Mouse (Mus musculus): ENCODE data around the gene Map3k13.
"Not testable (repeated sequence)": the region's sequence is repeated elsewhere in the genome, so short reads cannot be mapped to it uniquely, and the experiment has no call there.

Gene Map3k13

DNA sequence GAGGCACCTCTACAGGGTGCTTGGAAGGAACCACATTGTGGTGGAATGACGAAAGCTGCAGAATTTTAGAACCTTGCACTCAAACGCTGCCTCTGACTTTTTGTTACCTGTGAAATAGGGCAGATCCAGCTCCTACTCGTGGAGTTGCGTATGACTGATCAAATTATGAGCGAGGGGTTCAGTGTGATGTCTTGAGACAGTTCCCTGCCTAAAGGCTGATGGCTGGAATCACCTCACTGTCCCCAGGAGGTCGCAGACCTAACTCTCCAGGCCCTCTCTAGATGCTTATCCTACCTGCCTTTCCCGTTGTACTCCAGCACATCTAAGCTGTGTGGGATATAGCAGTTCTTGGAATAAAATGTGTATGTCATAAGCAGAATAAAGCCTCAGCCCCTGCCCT is 111.8 kb downstream of the Map3k13 start:
- in situ Hi-C loops (cut with MboI, MseI) = no loop called here

DNA sequence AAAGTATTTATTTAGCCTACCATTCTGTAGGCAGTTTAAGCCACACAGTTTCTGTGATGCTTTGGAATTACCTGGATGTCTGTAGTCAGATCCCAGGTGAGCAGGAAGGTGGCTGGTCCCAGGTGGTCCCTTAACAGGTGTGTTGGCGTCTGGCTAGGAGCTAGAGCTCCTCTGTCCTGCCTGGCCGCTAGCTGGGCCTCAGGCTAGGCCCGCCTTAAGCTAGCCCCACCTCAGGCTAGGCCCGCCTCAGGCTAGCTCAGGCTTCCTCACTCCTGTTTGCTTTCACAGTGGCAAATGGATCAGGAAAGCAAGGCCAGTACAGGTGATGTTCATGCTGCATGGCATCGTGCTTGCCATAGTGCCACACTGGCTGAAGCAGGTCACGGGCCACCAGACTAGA is 112.8 kb downstream of the Map3k13 start:
- in situ Hi-C loops (cut with MboI, MseI) = no loop called here

DNA sequence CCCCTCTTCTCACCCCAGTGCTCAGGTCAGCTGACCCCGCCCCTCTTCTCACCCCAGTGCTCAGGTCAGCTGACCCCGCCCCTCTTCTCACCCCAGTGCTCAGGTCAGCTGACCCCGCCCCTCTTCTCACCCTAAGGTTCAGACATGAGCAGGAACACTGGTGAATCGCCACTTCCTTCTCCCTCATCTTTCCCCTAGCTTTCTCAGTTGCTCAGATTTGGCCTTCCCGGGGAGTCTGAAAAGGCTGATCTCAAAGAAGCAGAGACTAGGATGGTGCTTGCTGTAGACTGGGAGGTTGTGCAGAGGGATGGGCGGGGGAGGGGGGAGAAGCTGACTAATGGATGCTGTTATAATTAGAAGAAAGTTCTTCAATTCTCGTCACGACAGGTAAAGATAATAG is 114.8 kb downstream of the Map3k13 start:
- in situ Hi-C loops (cut with MboI, MseI) = not testable (repeated sequence)

DNA sequence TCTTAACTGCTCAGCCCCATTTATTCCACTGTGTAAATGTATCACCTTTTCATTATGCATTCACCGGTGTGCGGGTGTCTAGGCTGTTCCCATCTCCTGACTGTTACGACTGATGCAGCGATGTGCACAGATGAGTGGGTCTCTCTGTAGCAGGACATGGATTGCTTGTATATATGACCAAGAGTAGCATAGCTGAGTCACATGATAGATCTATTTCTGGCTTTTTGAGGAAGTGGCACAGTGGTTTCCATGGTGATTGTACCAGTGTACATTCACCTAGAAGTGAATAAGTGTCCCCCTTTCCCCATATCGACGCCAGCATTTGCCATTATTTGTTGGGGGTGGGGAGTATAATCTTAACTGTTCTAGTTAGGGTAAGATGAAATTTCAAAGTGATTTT is 119.2 kb downstream of the Map3k13 start:
- in situ Hi-C loops (cut with MboI, MseI) = no loop called here

DNA sequence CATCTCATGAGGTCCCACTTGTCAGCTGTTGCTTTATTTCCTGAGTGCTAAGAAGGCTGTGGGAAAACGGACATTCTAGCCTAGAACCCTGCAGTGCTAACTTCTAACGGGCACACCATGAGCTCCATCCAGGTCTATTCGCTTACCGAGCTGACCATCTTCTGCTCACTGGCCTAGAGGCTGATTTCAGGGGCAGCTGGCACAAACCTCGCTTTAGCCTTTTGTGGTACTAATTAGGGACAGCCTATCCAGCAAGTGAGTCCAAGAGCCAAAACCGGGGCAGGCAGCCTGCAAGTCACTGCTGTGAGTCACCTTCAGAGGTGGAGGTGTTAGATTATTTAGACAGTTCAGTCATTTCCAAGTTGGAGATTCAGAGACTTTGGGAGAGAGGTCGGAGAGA is 122.5 kb downstream of the Map3k13 start:
- in situ Hi-C loops (cut with MboI, MseI) = no loop called here

DNA sequence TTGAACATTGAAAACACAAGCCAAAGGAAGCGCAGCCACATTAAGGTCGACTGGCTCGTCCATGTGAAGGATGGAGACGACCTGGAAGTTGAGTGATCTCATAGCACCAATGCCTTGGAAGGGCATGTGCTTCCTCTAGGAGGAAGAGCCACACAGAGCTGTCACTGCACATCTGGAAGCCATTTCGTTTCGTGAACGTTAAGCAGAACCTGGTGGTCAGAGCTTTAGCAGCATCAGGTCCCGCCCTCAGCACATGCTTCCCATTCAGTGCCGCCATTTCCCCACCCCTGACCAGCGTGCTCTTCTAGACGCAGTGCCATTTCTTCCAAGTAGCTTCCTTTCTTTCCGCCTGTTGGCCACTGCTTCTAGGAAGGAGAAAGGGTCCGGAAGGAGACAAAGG is 134.3 kb downstream of the Map3k13 start:
- in situ Hi-C loops (cut with MboI, MseI) = no loop called here

DNA sequence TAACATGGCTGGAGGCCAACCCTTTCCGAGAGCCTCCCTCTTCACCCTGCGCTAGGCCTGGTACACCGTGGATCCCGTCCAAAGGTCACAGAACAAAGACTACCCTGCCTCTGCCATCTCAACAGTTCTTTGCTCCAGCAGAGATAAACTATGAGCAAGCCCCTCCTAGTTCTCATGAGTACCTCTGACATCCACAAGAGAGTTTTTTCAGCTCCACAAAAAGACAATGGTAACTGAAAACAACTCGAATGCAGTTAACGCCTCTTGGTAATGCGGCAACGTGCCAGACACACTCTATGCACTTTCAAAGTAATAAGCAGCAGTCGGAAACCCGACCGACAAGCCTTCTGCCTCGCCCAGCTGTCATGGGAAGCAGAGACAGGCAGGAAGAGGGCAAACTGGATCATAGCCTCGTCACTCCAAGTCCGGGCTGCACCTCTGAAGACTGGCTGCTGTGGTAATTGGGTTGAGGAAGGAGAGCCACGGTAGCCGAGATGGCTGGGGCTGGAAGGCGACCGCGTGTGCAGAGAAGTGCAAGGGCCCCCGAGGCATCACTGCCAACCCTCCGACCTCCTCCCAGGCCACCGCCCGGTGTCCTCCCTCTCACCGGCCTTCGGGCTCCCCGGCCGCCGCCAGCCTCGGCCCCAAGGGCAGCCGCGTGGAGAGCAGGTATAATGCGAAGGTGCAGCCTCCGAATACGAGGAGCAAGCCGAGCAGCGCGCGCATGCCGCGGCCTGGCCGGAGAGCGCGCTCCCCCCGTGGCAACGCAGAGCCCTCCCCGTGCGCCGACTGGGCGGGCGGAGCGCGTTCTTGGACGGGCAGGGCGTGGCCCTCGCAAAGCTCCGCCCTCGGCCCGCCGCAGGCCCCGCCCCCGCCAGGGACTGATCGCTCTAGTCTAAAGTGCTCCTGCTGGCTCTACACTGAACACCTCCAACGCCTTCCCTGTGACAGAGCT is 152.9 kb downstream of the Map3k13 start, which contains the start of gene Tmem41a:
Tmem41a (minus strand) TSS at position 792 of the 955 bp plus-strand sequence.
- in situ Hi-C loops (cut with MboI, MseI) = no loop called here

DNA sequence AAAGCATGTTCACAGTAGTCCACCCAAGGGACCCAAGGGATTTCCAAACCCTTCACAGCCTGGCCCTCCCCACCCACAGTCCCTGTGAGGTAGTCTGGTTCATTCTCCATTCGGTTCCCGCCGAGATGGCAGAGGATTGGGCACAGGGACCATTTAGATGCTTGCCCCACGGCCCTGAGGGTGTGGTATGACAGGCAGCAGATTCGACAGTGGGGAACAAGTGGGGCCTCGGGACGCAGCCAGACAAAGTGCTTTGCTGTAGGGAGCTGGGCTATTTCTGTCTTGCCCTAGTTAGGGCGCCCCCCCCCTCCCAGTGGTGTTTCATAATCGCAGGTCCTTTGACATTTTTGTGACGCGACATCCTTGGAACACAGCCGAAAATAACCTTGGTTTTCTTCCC is 161.4 kb downstream of the Map3k13 start:
- in situ Hi-C loops (cut with MboI, MseI) = no loop called here

DNA sequence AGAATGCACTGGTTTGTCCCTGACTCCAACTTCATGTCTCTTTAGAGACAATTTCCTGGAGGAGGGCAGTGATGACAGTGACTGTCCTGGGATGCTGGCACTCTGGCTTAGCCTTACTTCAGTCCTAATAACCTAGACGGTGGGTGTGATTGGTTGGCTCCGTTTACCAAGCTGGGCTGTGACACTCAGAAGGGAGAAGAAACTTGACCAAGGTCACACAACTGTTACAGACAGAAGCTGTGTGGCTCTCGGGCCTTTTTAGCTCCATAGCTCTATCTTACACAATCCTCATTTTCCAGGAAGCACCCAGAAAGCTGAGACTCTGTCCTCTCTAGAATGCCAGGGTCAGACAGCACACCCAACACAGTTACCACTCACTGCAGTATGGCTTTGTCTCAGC is 171.4 kb downstream of the Map3k13 start:
- in situ Hi-C loops (cut with MboI, MseI) = no loop called here

DNA sequence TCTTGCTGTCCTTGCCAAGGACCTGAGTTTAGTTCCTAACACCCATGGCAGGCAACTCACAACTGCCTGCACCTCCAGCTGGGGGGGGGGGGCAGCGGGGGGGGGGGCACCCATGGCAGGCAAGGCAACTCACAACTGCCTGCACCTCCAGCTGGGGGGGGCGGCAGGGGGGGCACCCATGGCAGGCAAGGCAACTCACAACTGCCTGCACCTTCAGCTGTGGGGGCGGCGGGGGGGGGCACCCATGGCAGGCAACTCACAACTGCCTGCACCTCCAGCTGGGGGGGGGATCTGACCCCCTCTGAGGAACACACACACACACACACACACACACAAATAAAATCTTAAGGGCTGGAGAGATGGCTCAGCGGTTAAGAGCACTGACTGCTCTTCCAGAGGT is 175.7 kb downstream of the Map3k13 start:
- in situ Hi-C loops (cut with MboI, MseI) = no loop called here

DNA sequence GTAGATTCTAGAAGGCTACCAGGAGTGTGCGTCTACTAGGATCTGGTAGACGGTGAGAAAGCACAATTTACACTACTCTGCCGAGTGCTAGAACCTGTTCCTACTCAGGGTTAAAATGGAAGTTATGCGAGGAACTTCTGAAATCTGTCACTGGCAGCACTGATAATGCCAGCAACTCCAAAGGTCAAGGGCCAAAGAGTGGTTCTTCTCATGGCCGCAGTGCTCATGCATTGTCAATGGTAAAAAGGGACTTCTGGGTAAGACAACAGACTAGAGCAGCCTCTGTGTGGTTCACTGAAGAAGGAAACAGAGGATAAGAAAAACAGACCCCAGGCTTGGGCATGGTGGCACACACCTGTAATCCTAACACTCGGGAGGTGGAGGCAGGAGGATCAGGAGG is 176.4 kb downstream of the Map3k13 start:
- in situ Hi-C loops (cut with MboI, MseI) = no loop called here

DNA sequence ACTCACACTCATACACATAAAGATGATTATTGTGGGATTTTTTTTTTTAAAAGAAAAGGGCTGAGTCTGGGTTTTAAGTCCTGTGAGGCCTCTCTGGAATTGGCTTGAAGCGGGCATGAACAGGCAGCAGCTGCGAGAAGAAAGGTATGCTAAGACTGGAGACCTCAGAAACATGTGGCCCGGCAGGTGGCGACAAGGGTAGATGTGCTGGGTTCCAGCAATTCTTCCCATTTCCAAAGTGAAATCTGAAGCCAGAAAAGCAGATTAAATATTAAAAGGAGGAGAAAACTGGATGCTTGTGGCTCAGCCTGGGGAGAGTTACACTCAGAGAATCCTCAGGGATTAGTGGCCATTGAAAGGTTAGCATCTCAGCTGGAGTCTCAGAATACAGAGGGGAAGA is 177.3 kb downstream of the Map3k13 start:
- in situ Hi-C loops (cut with MboI, MseI) = no loop called here

DNA sequence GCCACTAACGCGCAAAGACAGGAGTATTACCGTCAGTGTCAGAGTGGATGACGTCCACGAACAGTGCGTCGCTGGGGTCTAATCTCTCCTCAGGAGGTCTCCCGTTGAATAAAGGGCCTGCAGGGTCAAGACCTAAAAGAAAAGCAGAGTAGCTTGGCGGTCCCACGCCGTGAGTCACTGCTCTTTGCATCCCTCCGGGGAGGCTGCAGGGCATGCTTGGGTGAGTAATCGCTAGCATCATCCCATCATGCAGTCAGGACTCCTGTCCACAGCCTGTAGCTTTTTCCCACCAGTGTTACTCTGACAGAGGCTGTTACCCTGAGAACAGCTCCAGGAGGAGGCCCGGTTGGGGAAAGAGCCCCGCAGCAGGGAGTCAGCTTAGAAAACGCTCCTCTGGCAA is 182.1 kb downstream of the Map3k13 start:
- in situ Hi-C loops (cut with MboI, MseI) = no loop called here

DNA sequence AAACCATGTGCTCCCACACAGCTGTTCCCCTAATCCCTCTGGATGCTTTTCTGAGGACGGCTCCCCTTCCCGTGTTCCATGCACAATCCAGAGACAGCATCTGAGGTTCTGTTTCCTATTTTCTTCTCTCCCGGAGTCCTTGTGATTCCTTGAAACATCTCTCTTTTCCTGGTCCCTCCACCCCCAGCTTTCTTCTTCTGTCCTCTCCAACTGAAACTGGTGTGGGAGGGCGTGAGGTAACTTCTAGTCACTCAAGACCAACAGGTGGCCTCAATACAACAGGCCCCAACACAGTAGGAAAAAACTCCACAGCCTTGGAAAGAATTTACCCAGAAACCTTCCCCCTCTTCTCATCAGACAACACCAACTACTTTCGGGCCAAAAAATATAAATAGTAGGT is 183.2 kb downstream of the Map3k13 start:
- in situ Hi-C loops (cut with MboI, MseI) = no loop called here
